Mouse (Mus musculus): ENCODE data around the gene Mreg. TPM values are rescaled to one million over a fixed set of nuclear protein-coding genes. Genes with fewer than 3 reads are reported as not detected.
"Not testable (repeated sequence)": the region's sequence is repeated elsewhere in the genome, so short reads cannot be mapped to it uniquely, and the experiment has no call there.

Gene Mreg
- polyA plus RNA-seq, 1 experiment from 2014 or later = 1.8 TPM

DNA sequence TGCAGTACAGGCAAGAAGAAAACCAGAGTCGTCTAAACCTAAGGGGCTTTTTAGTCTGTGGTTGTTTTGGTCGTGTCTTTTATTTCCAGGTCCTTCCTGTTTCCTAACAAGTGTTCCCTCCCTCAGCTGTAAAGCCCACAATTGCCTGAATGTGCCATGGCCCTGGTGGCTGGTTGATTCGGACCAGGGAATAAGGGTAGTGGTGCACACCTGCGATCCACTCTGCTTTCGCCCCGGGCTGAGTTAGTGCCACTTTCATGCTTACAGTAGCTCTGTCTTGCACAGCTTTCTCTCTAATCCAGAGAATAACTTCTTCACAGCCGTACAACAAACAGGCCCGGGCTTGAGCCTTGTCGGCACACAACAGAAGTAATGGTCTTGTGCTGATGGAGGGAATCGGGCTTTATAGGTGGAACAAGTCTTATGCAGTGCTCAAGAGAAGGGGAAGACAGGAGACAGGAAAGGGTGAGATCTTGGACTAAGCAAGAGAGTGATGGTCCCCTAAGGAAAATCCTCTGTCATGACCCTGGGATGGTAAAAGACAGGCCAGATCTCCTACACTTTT lies 26.0 kb upstream of the Mreg start:
- H3K4me2 ChIP-seq = peak overlapping the region; percentile 45; the same call in 1 of the 2 replicates
- H3K4me3 ChIP-seq (ENCODE audit: low read depth, low read length) = no peak overlapping the region
- no peak for ATAC-seq (ENCODE audit: insufficient read depth)

DNA sequence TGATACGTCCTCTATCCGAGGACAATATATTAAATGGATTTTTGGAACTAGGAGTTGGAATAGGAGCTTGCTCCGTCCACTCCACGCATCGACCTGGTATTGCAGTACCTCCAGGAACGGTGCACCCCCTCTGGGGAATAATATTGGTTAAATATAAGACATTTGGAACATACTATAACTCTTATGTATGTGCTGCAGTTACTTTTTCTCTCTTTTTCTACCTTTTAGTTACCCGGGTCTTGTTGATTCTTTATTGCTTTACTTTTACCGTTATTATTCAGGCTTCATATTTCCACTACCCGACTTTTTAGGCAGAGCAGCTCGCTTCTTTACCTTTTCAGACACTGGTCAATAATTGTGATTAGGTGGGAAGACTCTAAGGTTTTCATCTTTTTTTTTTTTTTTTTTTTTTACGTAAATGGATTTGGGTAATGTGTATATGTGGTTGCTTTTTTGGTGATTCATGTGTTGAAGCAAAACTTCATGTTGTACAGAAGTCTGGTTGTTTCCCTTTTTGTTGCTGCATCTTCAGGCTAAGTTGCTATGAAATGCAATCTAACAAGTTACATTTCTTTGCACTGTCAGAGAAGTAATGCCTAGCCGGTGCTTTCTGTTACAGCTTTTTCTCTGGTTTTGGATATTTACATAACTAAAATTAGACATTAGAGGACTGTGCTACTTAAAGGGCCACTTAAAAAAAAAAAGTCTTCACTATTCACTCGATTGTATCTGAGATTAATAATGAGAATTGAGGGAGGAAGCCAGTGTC lies 25.1 kb upstream of the Mreg start:
- H3K4me2 ChIP-seq = peak overlapping the region; percentile 45
- H3K27ac ChIP-seq (ENCODE audit: low read depth) = no peak overlapping the region
- H3K27me3 ChIP-seq (ENCODE audit: insufficient read depth, low read length) = 0 out of 2 replicates have a peak, but pooled peaks cover 5% of the 10 kb centered on the region
- no peak overlapping the region for H3K9ac ChIP-seq
- H3K4me3 ChIP-seq (ENCODE audit: low read depth, low read length) = no peak overlapping the region
- no peaks in the 10 kb centered on the region for H3K36me3 ChIP-seq (ENCODE audit: insufficient read depth)
- peak; percentile 79 for ATAC-seq (ENCODE audit: insufficient read depth)
- WGBS = 3% methylated on average over 13 of the region's 13 CpGs
- H3K4me1 ChIP-seq (ENCODE audit: insufficient read depth) = no peaks in the 10 kb centered on the region
- no peaks in the 10 kb centered on the region for H3K9me3 ChIP-seq (ENCODE audit: low read depth, low read length)
- peak; percentile 52 for DNase-seq
- TF ChIP-seq CTCF (IDR thresholded peaks at IDR 0.05; ENCODE audit: low read depth) = no peak

More for the DNA sequence above, 26.0 kb upstream of the Mreg start:
- Histone ChIP-seq H3K9ac (no peak overlapping the region), H3K9me3 (ENCODE audit: low read depth, low read length) (no peaks in the 10 kb centered on the region), H3K36me3 (ENCODE audit: insufficient read depth) (no peaks in the 10 kb centered on the region), H3K27me3 (ENCODE audit: insufficient read depth, low read length) (0 out of 2 replicates have a peak, but pooled peaks cover 5% of the 10 kb centered on the region), H3K27ac (ENCODE audit: low read depth) (no peak overlapping the region), H3K4me1 (ENCODE audit: insufficient read depth) (no peaks in the 10 kb centered on the region)
- no peak for DNase-seq
- TF ChIP-seq CTCF (IDR thresholded peaks at IDR 0.05; ENCODE audit: low read depth) = no peak
- 65% methylated on average over 10 of the region's 10 CpGs for WGBS

DNA sequence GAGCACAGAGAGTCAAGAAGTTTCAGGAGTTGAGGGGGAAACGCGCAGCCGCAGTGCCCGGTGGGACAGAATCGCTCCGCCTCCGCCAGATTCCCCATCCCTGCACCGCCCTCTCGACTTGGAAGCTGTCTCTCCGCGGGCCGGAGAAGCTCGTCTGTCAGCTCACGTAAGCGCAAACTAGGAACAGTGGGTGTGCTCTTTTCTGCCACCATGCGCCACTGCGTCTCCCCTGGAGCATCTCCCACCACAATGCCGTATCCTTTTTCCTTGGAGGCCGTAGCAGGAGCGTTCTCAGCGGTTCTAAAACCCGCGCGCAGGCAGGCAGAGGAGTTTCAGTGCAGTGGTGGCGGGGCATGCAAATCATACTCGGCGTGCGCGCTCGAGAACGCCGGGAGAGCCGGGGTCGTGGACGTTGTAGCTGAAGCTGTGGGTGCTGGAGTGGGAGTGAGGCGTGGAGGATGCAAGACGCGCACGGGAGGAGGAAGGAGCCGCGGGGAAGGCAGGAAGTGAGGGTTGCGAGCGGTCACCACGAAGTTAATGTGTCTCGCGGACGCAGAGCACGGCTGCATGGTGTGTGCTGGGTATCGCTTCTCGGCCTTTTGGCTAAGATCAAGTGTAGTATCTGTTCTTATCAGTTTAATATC lies 24.4 kb upstream of the Mreg start:
- ATAC-seq (ENCODE audit: insufficient read depth) = peak; percentile 93
- not testable (repeated sequence) for H3K36me3 ChIP-seq (ENCODE audit: insufficient read depth); H3K9me3 ChIP-seq (ENCODE audit: low read depth, low read length); H3K27me3 ChIP-seq (ENCODE audit: insufficient read depth, low read length); H3K4me1 ChIP-seq (ENCODE audit: insufficient read depth)
- WGBS = under 1% methylated on average over 37 of the region's 50 CpGs
- Histone ChIP-seq H3K9ac (peak overlapping the region; percentile 48), H3K4me2 (peak overlapping the region; percentile 69), H3K27ac (ENCODE audit: low read depth) (peak overlapping the region; percentile 74), H3K4me3 (ENCODE audit: low read depth, low read length) (peak overlapping the region; percentile 50)
- TF ChIP-seq CTCF (IDR thresholded peaks at IDR 0.05; ENCODE audit: low read depth) = peak; percentile 18; the same call in 1 of the 2 replicates
- DNase-seq = peak; percentile 87

DNA sequence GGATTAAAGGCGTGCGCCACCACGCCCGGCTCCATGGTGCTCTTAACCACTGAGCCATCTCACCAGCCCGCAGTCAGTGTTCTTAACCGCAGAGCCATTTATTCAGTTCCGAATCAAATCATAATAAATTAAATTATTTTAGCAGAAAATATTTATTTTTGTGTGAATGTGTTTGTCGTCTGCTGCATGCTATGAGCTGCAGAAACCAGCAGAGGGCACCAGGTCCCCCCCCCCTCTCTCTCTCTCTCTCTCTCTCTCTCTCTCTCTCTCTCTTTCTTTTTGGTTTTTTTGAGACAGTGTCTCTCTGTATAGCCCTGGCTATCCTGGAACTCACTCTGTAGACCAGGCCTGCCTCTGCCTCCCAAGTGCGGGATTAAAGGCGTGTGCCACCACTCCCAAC lies 20.5 kb upstream of the Mreg start:
- not testable (repeated sequence) for H3K4me2 ChIP-seq; H3K27ac ChIP-seq (ENCODE audit: low read depth); H3K9ac ChIP-seq; DNase-seq; H3K36me3 ChIP-seq (ENCODE audit: insufficient read depth); H3K4me3 ChIP-seq (ENCODE audit: low read depth, low read length); ATAC-seq (ENCODE audit: insufficient read depth); H3K9me3 ChIP-seq (ENCODE audit: low read depth, low read length); H3K4me1 ChIP-seq (ENCODE audit: insufficient read depth); H3K27me3 ChIP-seq (ENCODE audit: insufficient read depth, low read length)
- peak; percentile 44 for TF ChIP-seq CTCF (IDR thresholded peaks at IDR 0.05; ENCODE audit: low read depth)
- 76% methylated on average over 10 of the region's 10 CpGs for WGBS

DNA sequence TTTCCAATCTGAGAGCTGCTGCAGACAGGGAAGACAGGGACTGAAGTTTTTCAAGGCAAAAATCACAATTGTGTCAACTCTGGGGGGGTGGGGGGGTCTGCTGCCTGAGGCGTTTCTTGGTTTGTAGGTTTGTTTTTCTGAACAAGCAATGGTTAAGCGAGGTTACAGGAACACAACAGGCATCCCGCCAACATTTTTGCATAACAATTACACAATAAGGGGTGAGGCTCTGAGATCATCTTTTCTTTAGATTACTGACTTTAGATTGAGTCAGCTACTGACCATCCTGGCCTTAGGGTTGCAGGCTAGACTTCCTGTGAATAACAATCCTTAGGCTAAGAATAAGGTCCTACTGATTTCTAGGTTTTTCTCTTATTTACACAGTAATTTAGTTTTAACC lies 16.9 kb upstream of the Mreg start:
- Histone ChIP-seq H3K4me1 (ENCODE audit: insufficient read depth) (no peaks in the 10 kb centered on the region), H3K27ac (ENCODE audit: low read depth) (no peak overlapping the region), H3K9ac (no peak overlapping the region), H3K9me3 (ENCODE audit: low read depth, low read length) (no peaks in the 10 kb centered on the region), H3K4me2 (no peak overlapping the region), H3K36me3 (ENCODE audit: insufficient read depth) (no peaks in the 10 kb centered on the region), H3K4me3 (ENCODE audit: low read depth, low read length) (no peak overlapping the region), H3K27me3 (ENCODE audit: insufficient read depth, low read length) (peaks cover 5% of the 10 kb centered on the region; the same call in 1 of the 2 replicates)
- WGBS = 38% methylated on average over 3 of the region's 3 CpGs
- no peak for TF ChIP-seq CTCF (IDR thresholded peaks at IDR 0.05; ENCODE audit: low read depth)
- ATAC-seq (ENCODE audit: insufficient read depth) = no peak
- DNase-seq = peak; percentile 31

DNA sequence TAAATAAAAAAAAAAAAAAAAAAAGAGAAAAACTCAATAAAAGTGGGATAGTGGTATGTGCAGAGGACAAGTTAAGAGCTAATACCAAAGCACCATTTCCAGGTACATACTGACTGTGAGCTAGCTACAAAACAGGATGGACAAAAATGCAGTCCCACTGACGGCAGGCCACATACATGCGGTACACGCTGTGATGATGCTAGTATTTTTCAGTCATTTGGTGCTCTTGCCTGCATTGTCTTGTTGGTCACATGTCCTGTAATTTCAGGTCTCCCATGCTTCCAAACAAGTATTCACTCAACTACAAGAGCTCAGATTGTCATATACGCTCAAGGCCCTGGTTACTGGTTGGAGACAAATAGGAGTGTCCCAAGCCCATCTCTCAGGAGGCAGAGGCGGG lies 15.4 kb upstream of the Mreg start:
- no peak for TF ChIP-seq CTCF (IDR thresholded peaks at IDR 0.05; ENCODE audit: low read depth)

More for the DNA sequence above, 15.4 kb upstream of the Mreg start:
- H3K4me3 ChIP-seq (ENCODE audit: low read depth, low read length) = no peak overlapping the region
- H3K36me3 ChIP-seq (ENCODE audit: insufficient read depth) = no peaks in the 10 kb centered on the region
- no peaks in the 10 kb centered on the region for H3K4me1 ChIP-seq (ENCODE audit: insufficient read depth)
- H3K27ac ChIP-seq (ENCODE audit: low read depth) = no peak overlapping the region
- DNase-seq (no peak), ATAC-seq (ENCODE audit: insufficient read depth) (no peak)
- H3K27me3 ChIP-seq (ENCODE audit: insufficient read depth, low read length) = peaks cover 8% of the 10 kb centered on the region; the same call in 1 of the 2 replicates
- no peak overlapping the region for H3K4me2 ChIP-seq
- WGBS = 85% methylated on average over 5 of the region's 5 CpGs
- no peak overlapping the region for H3K9ac ChIP-seq
- no peaks in the 10 kb centered on the region for H3K9me3 ChIP-seq (ENCODE audit: low read depth, low read length)

All from lung, embryonic 14.5 days (tissue).